Mouse (Mus musculus) liver, adult 2 months (tissue): Measurements from ENCODE around the gene Spred2.

Source experiments
- CTCF ChIP-seq: fragments of 200-500 bp; IDR thresholded peaks from 2 replicates; pipeline ENCODE4 v1.5.1; 2011; ENCODE audit warnings: low read depth, low read length, control low read depth
- POLR2A ChIP-seq: fragments of 200-500 bp; IDR thresholded peaks from 2 replicates; pipeline ENCODE4 v1.6.1; 2011; ENCODE audit warnings: low read length, control low read depth; ENCODE audit not compliant: insufficient read depth; ENCODE audit errors: extremely low read depth

DNA sequence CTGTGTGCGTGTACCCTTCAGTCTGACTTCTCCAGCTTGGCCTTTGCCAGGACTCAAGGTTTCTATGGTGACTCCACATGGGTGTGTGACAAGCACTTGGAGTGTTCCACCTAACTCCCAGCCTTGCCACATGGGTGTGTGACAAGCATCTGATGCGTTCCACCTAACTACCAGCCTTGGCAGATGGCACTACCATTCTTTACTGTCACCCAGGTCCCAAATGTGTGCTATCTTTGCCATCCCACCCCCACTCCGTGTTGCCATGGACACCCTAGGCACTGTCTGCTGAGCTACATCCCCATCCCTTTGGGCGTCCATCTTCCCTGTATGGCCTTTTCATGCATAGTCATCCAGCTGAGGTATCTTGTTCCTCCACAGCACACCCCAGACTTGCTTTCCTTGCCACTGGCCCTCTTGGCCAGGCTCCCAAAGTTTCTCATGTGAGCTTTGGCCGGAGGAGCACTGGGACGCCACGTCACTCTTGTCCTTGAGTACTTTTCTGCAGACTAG is 23.5 kb downstream of the Spred2 start:
- TF ChIP-seq CTCF (no peak), POLR2A (no peak)
